Mouse (Mus musculus) limb, embryonic 14.5 days (tissue): Measurements from ENCODE around the gene Tmem239. TPM values are rescaled to one million over a fixed set of nuclear protein-coding genes. Genes with fewer than 3 reads are reported as not detected.

Experiments
- ATAC-seq: fragments of 200-750 bp; cut with Nextera tagmentation; 2 replicates; pipeline ENCODE4 v1.8.0; 2017; ENCODE audit warnings: low read depth, moderate number of reproducible peaks, moderate TSS enrichment; ENCODE audit not compliant: low FRiP score
- DNase-seq: peaks from one replicate; pipeline ENCODE4 v3.0.0-alpha.2; 2015; ENCODE audit warnings: low spot score
- H3K27ac ChIP-seq: fragments of 300-500 bp; sonication (generic); replicated peaks from 2 replicates; pipeline ENCODE4 v1.5.1; 2014; ENCODE audit warnings: low read depth, mild to moderate bottlenecking, low read length, moderate library complexity, mixed read lengths
- H3K27me3 ChIP-seq: fragments of 300-500 bp; sonication (generic); 2 replicates; pipeline ENCODE4 v1.6.1; 2014; ENCODE audit warnings: low read length, mixed read lengths; ENCODE audit not compliant: control insufficient read depth, insufficient read depth
- H3K36me3 ChIP-seq: fragments of 300-500 bp; sonication (generic); 2 replicates; pipeline ENCODE4 v1.6.1; 2014; ENCODE audit warnings: mild to moderate bottlenecking, low read length, moderate library complexity, mixed read lengths; ENCODE audit not compliant: control insufficient read depth, insufficient read depth
- H3K4me1 ChIP-seq: fragments of 300-500 bp; sonication (generic); 2 replicates; pipeline ENCODE4 v1.6.1; 2014; ENCODE audit warnings: antibody characterized with exemption, low read length, mixed read lengths; ENCODE audit not compliant: control insufficient read depth, insufficient read depth
- H3K4me2 ChIP-seq: fragments of 300-500 bp; sonication (generic); replicated peaks from 2 replicates; pipeline ENCODE4 v1.6.1; 2014; ENCODE audit warnings: low read depth, mild to moderate bottlenecking, low read length, moderate library complexity; ENCODE audit not compliant: severe bottlenecking
- H3K4me3 ChIP-seq: fragments of 300-500 bp; sonication (generic); replicated peaks from 2 replicates; pipeline ENCODE4 v1.5.1; 2014; ENCODE audit warnings: low read length
- H3K9ac ChIP-seq: fragments of 300-500 bp; sonication (generic); 2 replicates; pipeline ENCODE4 v1.6.1; 2014; ENCODE audit warnings: mild to moderate bottlenecking, low read depth, low read length, moderate library complexity; ENCODE audit not compliant: severe bottlenecking
- H3K9me3 ChIP-seq: fragments of 300-500 bp; sonication (generic); 2 replicates; pipeline ENCODE4 v1.6.1; 2016; ENCODE audit warnings: low read length; ENCODE audit not compliant: control insufficient read depth
- POLR2A ChIP-seq: fragments of 200-500 bp; IDR thresholded peaks from 2 replicates; pipeline ENCODE4 v1.8.0; 2012; ENCODE audit warnings: inconsistent platforms, mild to moderate bottlenecking, moderate library complexity, borderline replicate concordance; ENCODE audit not compliant: insufficient read depth, insufficient read length; ENCODE audit errors: extremely low read depth
- WGBS: fragments of 180-500 bp; shearing (Covaris S2); extraction: QIAGEN DNeasy Blood & Tissue Kit; methylation state at CpG from one replicate; pipeline ENCODE4 v1.1.7; 2014; 5-methylcytosine and 5-hydroxymethylcytosine counted together
- polyA plus RNA-seq, 2 experiments: library from polyadenylated mRNA; depleted of rRNA in 1 of 2; stranded (reverse) in 1 of 2; unstranded in 1 of 2; fragments of >200 nt; fragmentation: Nextera tagmentation in 1 of 2; extraction: Ambion mirVana in 1 of 2; gene quantifications; 2 replicates each; pipeline versions ENCODE4 v1.2.1 to v1.2.3; 2012 to 2014

Gene Tmem239
- polyA plus RNA-seq, 2 experiments: not detected

GRCm38 (mm10) chr2:130398091-130398490, 8.2 kb upstream of the Tmem239 start:
- ATAC-seq (0 out of 2 replicates have a peak, but pooled peaks have one; percentile 12), DNase-seq (no peak)
- peaks cover 26% of the 10 kb centered on the region for H3K4me1 ChIP-seq
- H3K9me3 ChIP-seq: no peaks in the 10 kb centered on the region
- H3K27ac ChIP-seq: peak overlapping the region; percentile 88
- H3K4me2 ChIP-seq: peak overlapping the region; percentile 84
- peak overlapping the region; percentile 83 for H3K9ac ChIP-seq
- TF ChIP-seq POLR2A: no peak
- 15% methylated on average over 7 of the region's 14 CpGs for WGBS
- H3K27me3 ChIP-seq: no peaks in the 10 kb centered on the region
- peak overlapping the region; percentile 73 for H3K4me3 ChIP-seq
- peaks cover 27% of the 10 kb centered on the region for H3K36me3 ChIP-seq

GRCm38 (mm10) chr2:130400046-130400445, 6.2 kb upstream of the Tmem239 start:
- Histone ChIP-seq H3K4me2 (no peak overlapping the region), H3K27ac (no peak overlapping the region), H3K9ac (no peak overlapping the region), H3K4me1 (peaks cover 26% of the 10 kb centered on the region), H3K36me3 (peaks cover 7% of the 10 kb centered on the region; the same call in 1 of the 2 replicates), H3K4me3 (no peak overlapping the region), H3K27me3 (no peaks in the 10 kb centered on the region), H3K9me3 (no peaks in the 10 kb centered on the region)
- WGBS: 96% methylated on average over 1 of the region's 1 CpGs
- no peak for TF ChIP-seq POLR2A
- DNase-seq (no peak), ATAC-seq (no peak)

- WGBS: 83% methylated on average over 4 of the region's 4 CpGs
Measured at GRCm38 (mm10) chr2:130401891-130402290, 4.4 kb upstream of the Tmem239 start.

GRCm38 (mm10) chr2:130404939-130405338, 1.3 kb upstream of the Tmem239 start, which contains the start of the genes Gm28372 and 1700020A23Rik:
Gene Gm28372 (plus strand): TSS chr2:130405239.
Gene 1700020A23Rik (plus strand): TSS chr2:130405259.
- 92% methylated on average over 1 of the region's 1 CpGs for WGBS
- ATAC-seq (no peak), DNase-seq (no peak)
- Histone ChIP-seq H3K4me3 (no peak within 1 kb of the TSS), H3K9ac (no peak within 1 kb of the TSS), H3K4me2 (no peak within 1 kb of the TSS), H3K4me1 (peaks cover 30% of the 10 kb centered on the region), H3K9me3 (no peaks in the 10 kb centered on the region), H3K36me3 (no peaks in the 10 kb centered on the region), H3K27me3 (no peaks in the 10 kb centered on the region), H3K27ac (no peak within 1 kb of the TSS)
- no peak for TF ChIP-seq POLR2A

More at GRCm38 (mm10) chr2:130401891-130402290, 4.4 kb upstream of the Tmem239 start:
- no peak overlapping the region for H3K27ac ChIP-seq
- DNase-seq (no peak), ATAC-seq (no peak)
- no peaks in the 10 kb centered on the region for H3K9me3 ChIP-seq
- no peak overlapping the region for H3K9ac ChIP-seq
- peaks cover 16% of the 10 kb centered on the region for H3K4me1 ChIP-seq
- H3K4me2 ChIP-seq: no peak overlapping the region
- TF ChIP-seq POLR2A: no peak
- H3K27me3 ChIP-seq: no peaks in the 10 kb centered on the region
- H3K4me3 ChIP-seq: no peak overlapping the region
- no peaks in the 10 kb centered on the region for H3K36me3 ChIP-seq

- ATAC-seq (peak; percentile 69; the same call in 1 of the 2 replicates), DNase-seq (peak; percentile 85)
- 9% methylated on average over 6 of the region's 6 CpGs for WGBS
- Histone ChIP-seq H3K4me3 (no peak overlapping the region), H3K36me3 (no peaks in the 10 kb centered on the region), H3K9me3 (no peaks in the 10 kb centered on the region), H3K27me3 (no peaks in the 10 kb centered on the region), H3K27ac (peak overlapping the region; percentile 53; the same call in 1 of the 2 replicates), H3K9ac (no peak overlapping the region), H3K4me2 (no peak overlapping the region), H3K4me1 (peaks cover 31% of the 10 kb centered on the region)
- TF ChIP-seq POLR2A: no peak
Measured at GRCm38 (mm10) chr2:130408194-130408593, 1.9 kb downstream of the Tmem239 start.
